Mouse (Mus musculus) spleen, postnatal 4 days (tissue): ENCODE data around the gene Cd9.
"Not testable (repeated sequence)": the region's sequence is repeated elsewhere in the genome, so short reads cannot be mapped to it uniquely, and the experiment has no call there.

Experiments used
- DNase-seq, 2 experiments: peaks; one replicate each; pipeline ENCODE4 v3.0.0; 2022; ENCODE audit warnings: low spot score in 2 of 2

Gene Cd9

GRCm38 (mm10) chr6:125498062-125498461, 3.5 kb upstream of the Cd9 start:
- DNase-seq: no peak

- DNase-seq: no peak
Observed at GRCm38 (mm10) chr6:125496417-125496816, 1.8 kb upstream of the Cd9 start.

GRCm38 (mm10) chr6:125495361-125495760, 770 bp upstream of the Cd9 start:
- DNase-seq: no peak

- no peak for DNase-seq
Observed at GRCm38 (mm10) chr6:125493147-125493546, 1.4 kb downstream of the Cd9 start.

GRCm38 (mm10) chr6:125492664-125493063, 1.9 kb downstream of the Cd9 start:
- no peak for DNase-seq

- no peak for DNase-seq
Observed at GRCm38 (mm10) chr6:125492033-125492432, 2.6 kb downstream of the Cd9 start.

GRCm38 (mm10) chr6:125491393-125491792, 3.2 kb downstream of the Cd9 start:
- DNase-seq: no peak

DNA sequence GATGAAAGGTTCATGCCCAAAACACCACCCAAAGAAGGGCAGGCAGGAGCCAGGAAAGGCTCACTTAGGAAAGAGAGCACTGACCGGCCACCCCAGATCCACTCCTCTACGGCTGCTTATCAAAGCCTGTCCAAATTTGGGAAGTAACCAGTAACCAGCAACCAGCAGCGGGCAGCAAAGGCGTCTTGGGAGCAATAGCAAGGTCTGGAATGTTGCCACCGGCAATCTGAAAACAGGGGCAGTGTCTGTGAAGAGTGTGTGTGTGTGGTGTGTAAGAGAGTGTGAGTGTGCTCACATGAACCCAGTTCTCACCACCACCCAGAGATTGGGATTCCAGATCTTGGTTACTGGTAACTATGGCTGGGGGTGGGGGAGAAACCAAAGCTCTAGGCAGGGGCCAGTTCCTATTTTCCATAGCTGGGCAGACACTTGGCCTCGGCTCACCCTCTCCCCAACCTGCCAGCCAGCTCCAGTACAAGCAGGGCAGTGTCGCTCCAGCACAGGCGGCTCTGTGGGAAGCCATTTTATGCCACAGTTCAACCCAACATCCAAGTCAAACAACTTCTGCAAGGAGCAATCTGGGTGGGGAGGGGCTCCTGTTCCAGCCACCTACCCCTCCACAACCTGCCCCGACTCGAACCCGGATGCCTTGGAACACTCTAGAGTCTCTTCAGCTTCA, 4.6 kb downstream of the Cd9 start:
- no peak for DNase-seq

DNA sequence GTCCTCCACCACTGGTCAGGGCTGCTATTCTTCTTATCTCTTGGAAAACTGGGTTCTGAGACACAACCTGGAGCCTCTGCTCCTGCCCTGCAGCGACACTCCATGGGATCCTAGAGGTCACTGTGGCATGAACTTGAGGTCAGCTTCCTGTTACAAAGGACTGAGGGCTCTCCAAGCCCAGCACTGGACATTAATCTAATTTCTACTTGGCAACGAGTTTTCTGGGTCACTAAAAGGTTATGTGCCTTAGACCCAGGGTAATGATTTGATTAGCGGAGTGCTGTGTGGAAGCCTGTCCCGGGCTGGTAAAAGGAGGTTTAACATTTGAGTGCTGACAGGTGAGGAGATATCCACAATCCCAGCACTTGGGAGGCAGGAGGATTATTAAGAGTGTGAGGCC, 9.0 kb downstream of the Cd9 start:
- DNase-seq: no peak

DNA sequence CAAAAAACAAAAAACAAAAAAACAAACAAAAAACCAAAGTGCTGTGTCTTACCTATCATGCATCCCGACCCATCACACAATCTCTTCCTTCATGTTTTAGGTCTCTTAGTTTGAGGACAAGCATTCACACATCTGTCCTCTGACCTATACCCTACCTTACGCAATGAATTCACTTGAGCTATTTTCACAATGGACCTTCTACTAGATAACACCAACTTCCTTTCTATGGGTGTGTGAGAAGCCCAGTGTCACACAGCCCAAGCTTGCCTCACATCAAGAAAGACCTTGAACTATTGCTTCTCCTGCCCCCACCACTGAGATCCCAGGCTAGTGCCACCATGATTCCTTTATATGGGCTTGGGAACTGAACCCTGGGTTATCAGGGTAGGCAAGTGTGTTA, 9.9 kb downstream of the Cd9 start:
- DNase-seq: no peak

DNA sequence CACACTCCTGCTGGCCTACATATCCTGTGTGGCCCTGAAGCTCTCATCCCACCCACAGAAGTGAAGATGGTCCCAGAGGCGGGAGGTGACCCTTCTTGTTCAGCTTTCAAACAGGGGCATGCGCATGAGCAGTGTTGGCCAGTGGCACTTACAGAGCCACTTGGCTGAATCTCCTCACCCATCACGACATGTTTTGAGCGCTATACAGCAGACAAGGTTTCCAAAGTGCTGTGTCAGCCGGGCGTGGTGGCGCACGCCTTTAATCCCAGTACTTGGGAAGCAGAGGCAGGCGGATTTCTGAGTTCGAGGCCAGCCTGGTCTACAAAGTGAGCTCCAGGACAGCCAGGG, 10.3 kb downstream of the Cd9 start:
- not testable (repeated sequence) for DNase-seq

DNA sequence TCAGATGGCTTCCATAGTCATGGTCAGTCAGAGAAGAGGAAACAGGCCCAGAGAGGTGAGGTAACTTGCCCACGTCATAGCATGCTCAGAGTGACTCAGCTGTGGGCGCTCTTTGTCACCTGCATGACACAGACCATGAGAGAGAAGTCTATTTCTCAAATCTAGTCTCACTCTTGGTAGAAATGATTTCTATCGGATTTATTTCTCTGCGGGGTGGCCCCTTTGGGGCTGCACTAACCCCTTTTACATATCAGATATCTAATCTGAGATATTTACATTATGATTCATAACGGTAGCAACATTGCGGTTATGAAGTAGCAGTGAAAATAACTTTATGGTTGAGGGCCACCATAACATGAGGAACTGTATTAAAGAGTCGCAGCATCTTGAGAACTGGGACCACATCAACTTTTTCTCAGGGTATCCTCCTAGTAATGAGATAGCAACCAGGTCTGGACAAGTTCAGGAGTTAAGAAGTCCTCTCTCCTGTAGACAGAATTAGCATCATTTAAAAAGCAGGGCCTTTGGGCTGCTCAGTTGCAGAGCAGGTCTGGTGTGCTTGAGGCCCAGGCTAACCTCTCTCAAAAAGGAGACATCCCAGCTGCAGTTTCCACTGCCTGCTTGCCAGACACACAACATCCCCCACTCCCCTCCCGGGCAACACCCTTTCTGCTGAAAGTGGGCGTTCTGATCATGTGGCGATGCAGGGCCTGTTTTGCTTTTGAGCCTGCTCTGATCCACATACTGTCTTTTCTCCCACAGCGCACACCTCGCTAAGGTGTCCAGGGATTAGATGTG, 10.9 kb downstream of the Cd9 start:
- DNase-seq: no peak

GRCm38 (mm10) chr6:125482427-125482831, 12.2 kb downstream of the Cd9 start:
- no peak for DNase-seq

DNA sequence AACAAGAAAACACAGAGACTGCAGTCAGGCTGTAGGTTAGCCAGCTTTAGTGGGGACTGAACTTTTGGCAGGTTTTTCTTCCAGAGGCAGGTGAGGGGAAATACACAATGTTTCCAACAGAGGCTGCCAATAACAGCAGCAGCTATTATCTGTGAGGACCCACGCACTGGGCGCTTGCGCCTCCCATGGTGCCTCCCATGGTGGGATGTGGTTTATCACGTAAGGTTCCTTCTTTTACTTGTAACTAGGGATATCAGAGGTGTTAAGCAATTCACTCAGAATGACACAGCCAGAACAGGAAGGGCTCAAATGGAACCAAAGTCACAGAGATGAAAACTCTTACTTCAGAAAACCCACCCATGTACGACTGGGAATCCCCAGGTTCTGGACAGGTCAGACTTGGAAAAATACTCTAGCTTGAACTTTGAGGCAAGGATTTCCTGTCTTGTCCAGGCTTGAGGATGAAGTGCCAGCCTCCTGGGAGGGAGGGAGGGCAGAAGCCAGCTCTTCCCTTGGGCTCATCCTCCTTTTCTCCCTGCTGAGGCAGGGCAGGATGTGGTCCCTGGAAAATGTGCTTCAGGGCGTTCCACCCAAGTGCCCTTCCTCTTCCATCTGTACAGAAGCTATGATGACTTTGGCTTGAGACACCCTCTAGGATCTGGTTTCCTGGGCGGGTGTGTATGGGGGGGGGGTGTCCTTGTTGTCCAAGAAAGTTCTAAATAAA, 12.8 kb downstream of the Cd9 start:
- no peak for DNase-seq

- DNase-seq: no peak
Observed at GRCm38 (mm10) chr6:125480396-125481361, 13.9 kb downstream of the Cd9 start.

GRCm38 (mm10) chr6:125479359-125479758, 15.2 kb downstream of the Cd9 start:
- DNase-seq: no peak

- no peak for DNase-seq
Observed at GRCm38 (mm10) chr6:125478135-125479128, 16.2 kb downstream of the Cd9 start.

GRCm38 (mm10) chr6:125476826-125477589, 17.6 kb downstream of the Cd9 start:
- DNase-seq: no peak

DNA sequence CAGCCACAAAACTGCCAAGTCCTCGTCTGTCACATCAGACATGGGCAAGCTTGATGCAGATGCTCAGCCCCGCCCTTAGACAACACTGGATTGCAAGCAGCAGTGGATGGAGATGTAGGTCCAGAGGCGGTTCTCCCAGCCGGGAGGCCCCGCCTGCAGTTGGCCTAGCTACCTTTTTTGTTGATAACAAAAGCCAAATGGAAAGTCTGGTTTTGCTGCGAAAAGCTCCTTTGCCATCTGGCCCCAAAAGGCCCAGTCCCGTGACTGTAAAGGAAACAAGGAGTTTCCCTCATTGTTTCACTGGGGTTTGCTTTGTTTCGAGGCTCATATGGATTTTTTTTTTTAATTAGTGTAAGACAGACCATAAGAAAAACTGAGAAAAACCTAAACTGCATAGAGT, 18.5 kb downstream of the Cd9 start:
- DNase-seq: no peak

- DNase-seq: no peak
Observed at GRCm38 (mm10) chr6:125475184-125475583, 19.4 kb downstream of the Cd9 start.
